Mouse (Mus musculus) MEL (cell line): ENCODE measurements around the gene Zbtb24.
A peak's percentile ranks its signal among the peaks of the same experiment; 100 is the strongest.

Source experiments
- BHLHE40 ChIP-seq: IDR thresholded peaks from 2 replicates; pipeline ENCODE4 v1.6.1; 2012; ENCODE audit warnings: low read depth, mild to moderate bottlenecking, inconsistent platforms, low read length, improper control_type of control experiment, borderline replicate concordance
- CTCF ChIP-seq, 3 experiments: IDR thresholded peaks in 2 of 3; conservative IDR thresholded peaks in 1 of 3; 2 replicates each; pipeline ENCODE4 v1.5.1; 2011 to 2012; ENCODE audit warnings: low read length in 3 of 3, low read depth in 2 of 3, mild to moderate bottlenecking in 2 of 3, improper control_type of control experiment in 1 of 3, inconsistent platforms in 1 of 3, mixed read lengths in 1 of 3, moderate library complexity in 1 of 3; ENCODE audit not compliant: control insufficient read depth in 1 of 3, insufficient read depth in 1 of 3, poor library complexity in 1 of 3, severe bottlenecking in 1 of 3
- EP300 ChIP-seq, 2 experiments: IDR thresholded peaks; 2 replicates each; pipeline ENCODE4 v1.6.1; 2011; ENCODE audit warnings: improper control_type of control experiment in 2 of 2, low read length in 2 of 2, low read depth in 1 of 2, mild to moderate bottlenecking in 1 of 2
- GATA1 ChIP-seq: IDR thresholded peaks from 2 replicates; pipeline ENCODE4 v1.6.1; 2011; ENCODE audit warnings: low read depth, low read length, improper control_type of control experiment
- HCFC1 ChIP-seq: IDR thresholded peaks from 2 replicates; pipeline ENCODE4 v1.6.1; 2012; ENCODE audit warnings: low read depth, mild to moderate bottlenecking, inconsistent platforms, low read length, improper control_type of control experiment, moderate library complexity
- JUND ChIP-seq: IDR thresholded peaks from 2 replicates; pipeline ENCODE4 v1.6.1; 2011; ENCODE audit warnings: low read depth, mild to moderate bottlenecking, improper control_type of control experiment, low read length
- MEF2A ChIP-seq: IDR thresholded peaks from 2 replicates; pipeline ENCODE4 v1.6.1; 2014; ENCODE audit warnings: low read depth, mild to moderate bottlenecking, inconsistent platforms, low read length, improper control_type of control experiment; ENCODE audit not compliant: poor library complexity, insufficient replicate concordance, severe bottlenecking; ENCODE audit errors: extremely low read depth
- POLR2AphosphoS2 ChIP-seq: IDR thresholded peaks from 2 replicates; pipeline ENCODE4 v1.6.1; 2011; ENCODE audit warnings: low read length, improper control_type of control experiment
- SMC3 ChIP-seq: IDR thresholded peaks from 2 replicates; pipeline ENCODE4 v1.6.1; 2011; ENCODE audit warnings: low read depth, low read length, improper control_type of control experiment

GRCm38 (mm10) chr10:41434624-41435023, 15.6 kb upstream of the Zbtb24 start:
- peak; percentile 24 to 61 (median 57); a peak in 5 of 6 replicates for TF ChIP-seq CTCF (IDR thresholded peaks at IDR 0.05 in 2 of 3, conservative IDR thresholded peaks at IDR 0.05 in 1 of 3; ENCODE audit: control insufficient read depth in 1 of 3, insufficient read depth in 1 of 3, low read depth in 2 of 3, low read length in 3 of 3, poor library complexity in 1 of 3, severe bottlenecking in 1 of 3)
- no peak for TF ChIP-seq GATA1
- no peak for TF ChIP-seq HCFC1
- TF ChIP-seq MEF2A, result no peak
- no peak for TF ChIP-seq BHLHE40
- TF ChIP-seq JUND, result no peak
- TF ChIP-seq EP300 (IDR thresholded peaks at IDR 0.05; ENCODE audit: low read depth in 1 of 2, low read length in 2 of 2), result no peak
- no peak for TF ChIP-seq POLR2AphosphoS2
- peak; percentile 77 for TF ChIP-seq SMC3
